Mouse (Mus musculus): ENCODE results near the gene Nfia. TPM values are rescaled to one million over a fixed set of nuclear protein-coding genes. Genes with fewer than 3 reads are reported as not detected.
A peak's percentile ranks its signal among the peaks of the same experiment; 100 is the strongest.

Gene Nfia
- polyA plus RNA-seq, 1 experiment from 2014 or later = 54.3 TPM

- 33% methylated on average over 4 of the region's 4 CpGs for WGBS
- Histone ChIP-seq H3K27me3 (ENCODE audit: control insufficient read depth, insufficient read depth, low read length) (no peaks in the 10 kb centered on the region), H3K27ac (replicated peaks in 1 of 2; ENCODE audit: control insufficient read depth in 1 of 2, insufficient read depth in 1 of 2, low read depth in 2 of 2, low read length in 2 of 2) (peak overlapping the region; percentile 77 to 88), H3K4me1 (ENCODE audit: control insufficient read depth in 2 of 2, insufficient read depth in 2 of 2, low read length in 2 of 2) (peaks cover 20 to 46% of the 10 kb centered on the region in 2 experiments), H3K36me3 (ENCODE audit: control insufficient read depth, insufficient read depth, low read length) (peaks cover 8% of the 10 kb centered on the region), H3K9ac (ENCODE audit: low read length) (no peak overlapping the region), H3K9me3 (ENCODE audit: control insufficient read depth, low read length) (no peaks in the 10 kb centered on the region), H3K4me3 (ENCODE audit: control insufficient read depth in 1 of 2, insufficient read depth in 1 of 2, low read depth in 1 of 2, low read length in 2 of 2) (no peak overlapping the region), H3K4me2 (ENCODE audit: low read length) (no peak overlapping the region)
- ATAC-seq (ENCODE audit: insufficient number of reproducible peaks, insufficient read depth, low FRiP score, low read depth) = peak; percentile 52; the same call in 1 of the 2 replicates
These were observed 336.1 kb downstream of the Nfia start for GRCm38 (mm10) chr4:98108676-98109016.

- Histone ChIP-seq H3K27me3 (ENCODE audit: control insufficient read depth, insufficient read depth, low read length) (no peaks in the 10 kb centered on the region), H3K36me3 (ENCODE audit: control insufficient read depth, insufficient read depth, low read length) (peaks cover 8% of the 10 kb centered on the region), H3K4me1 (ENCODE audit: control insufficient read depth in 2 of 2, insufficient read depth in 2 of 2, low read length in 2 of 2) (peaks cover 20 to 48% of the 10 kb centered on the region in 2 experiments), H3K4me2 (ENCODE audit: low read length) (no peak overlapping the region), H3K9me3 (ENCODE audit: control insufficient read depth, low read length) (no peaks in the 10 kb centered on the region), H3K4me3 (ENCODE audit: control insufficient read depth in 1 of 2, insufficient read depth in 1 of 2, low read depth in 1 of 2, low read length in 2 of 2) (no peak overlapping the region), H3K9ac (ENCODE audit: low read length) (peak overlapping the region; percentile 35; the same call in 1 of the 2 replicates), H3K27ac (replicated peaks in 1 of 2; ENCODE audit: control insufficient read depth in 1 of 2, insufficient read depth in 1 of 2, low read depth in 2 of 2, low read length in 2 of 2) (peak overlapping the region; percentile 77 to 88)
- 9% methylated on average over 7 of the region's 7 CpGs for WGBS
- peak; percentile 64; the same call in 1 of the 2 replicates for ATAC-seq (ENCODE audit: insufficient number of reproducible peaks, insufficient read depth, low FRiP score, low read depth)
These were observed 336.5 kb downstream of the Nfia start for GRCm38 (mm10) chr4:98109064-98109463.

GRCm38 (mm10) chr4:98109911-98110310, 337.4 kb downstream of the Nfia start:
- Histone ChIP-seq H3K36me3 (ENCODE audit: control insufficient read depth, insufficient read depth, low read length) (peaks cover 8% of the 10 kb centered on the region), H3K9ac (ENCODE audit: low read length) (no peak overlapping the region), H3K4me3 (ENCODE audit: control insufficient read depth in 1 of 2, insufficient read depth in 1 of 2, low read depth in 1 of 2, low read length in 2 of 2) (no peak overlapping the region), H3K27me3 (ENCODE audit: control insufficient read depth, insufficient read depth, low read length) (no peaks in the 10 kb centered on the region), H3K4me1 (ENCODE audit: control insufficient read depth in 2 of 2, insufficient read depth in 2 of 2, low read length in 2 of 2) (peaks cover 20 to 48% of the 10 kb centered on the region in 2 experiments), H3K9me3 (ENCODE audit: control insufficient read depth, low read length) (no peaks in the 10 kb centered on the region), H3K4me2 (ENCODE audit: low read length) (no peak overlapping the region), H3K27ac (replicated peaks in 1 of 2; ENCODE audit: control insufficient read depth in 1 of 2, insufficient read depth in 1 of 2, low read depth in 2 of 2, low read length in 2 of 2) (peak overlapping the region in 1 of 2 experiments; percentile 77; a peak in 2 of 4 replicates)
- no peak for ATAC-seq (ENCODE audit: insufficient number of reproducible peaks, insufficient read depth, low FRiP score, low read depth)
- 87% methylated on average over 4 of the region's 4 CpGs for WGBS

- Histone ChIP-seq H3K9me3 (ENCODE audit: control insufficient read depth, low read length) (no peaks in the 10 kb centered on the region), H3K9ac (ENCODE audit: low read length) (no peak overlapping the region), H3K27ac (replicated peaks in 1 of 2; ENCODE audit: control insufficient read depth in 1 of 2, insufficient read depth in 1 of 2, low read depth in 2 of 2, low read length in 2 of 2) (peak overlapping the region; percentile 48 to 66; a peak in 3 of 4 replicates), H3K4me3 (ENCODE audit: control insufficient read depth in 1 of 2, insufficient read depth in 1 of 2, low read depth in 1 of 2, low read length in 2 of 2) (no peak overlapping the region), H3K36me3 (ENCODE audit: control insufficient read depth, insufficient read depth, low read length) (peaks cover 8% of the 10 kb centered on the region), H3K4me2 (ENCODE audit: low read length) (peak overlapping the region; percentile 51), H3K4me1 (ENCODE audit: control insufficient read depth in 2 of 2, insufficient read depth in 2 of 2, low read length in 2 of 2) (peaks cover 4 to 16% of the 10 kb centered on the region in 2 experiments), H3K27me3 (ENCODE audit: control insufficient read depth, insufficient read depth, low read length) (no peaks in the 10 kb centered on the region)
- WGBS = 48% methylated on average over 10 of the region's 10 CpGs
- no peak for ATAC-seq (ENCODE audit: insufficient number of reproducible peaks, insufficient read depth, low FRiP score, low read depth)
These were observed 340.9 kb downstream of the Nfia start for GRCm38 (mm10) chr4:98113289-98114024.

- no peak for ATAC-seq (ENCODE audit: insufficient number of reproducible peaks, insufficient read depth, low FRiP score, low read depth)
- no peak overlapping the region for H3K4me2 ChIP-seq (ENCODE audit: low read length)
- no peak overlapping the region for H3K27ac ChIP-seq (replicated peaks in 1 of 2; ENCODE audit: control insufficient read depth in 1 of 2, insufficient read depth in 1 of 2, low read depth in 2 of 2, low read length in 2 of 2)
- peaks cover 8% of the 10 kb centered on the region for H3K36me3 ChIP-seq (ENCODE audit: control insufficient read depth, insufficient read depth, low read length)
- H3K9ac ChIP-seq (ENCODE audit: low read length) = no peak overlapping the region
- 57% methylated on average over 2 of the region's 2 CpGs for WGBS
- no peaks in the 10 kb centered on the region for H3K9me3 ChIP-seq (ENCODE audit: control insufficient read depth, low read length)
- peaks cover 0 to 12% of the 10 kb centered on the region in 2 experiments; a peak in 2 of 4 replicates for H3K4me1 ChIP-seq (ENCODE audit: control insufficient read depth in 2 of 2, insufficient read depth in 2 of 2, low read length in 2 of 2)
- H3K27me3 ChIP-seq (ENCODE audit: control insufficient read depth, insufficient read depth, low read length) = no peaks in the 10 kb centered on the region
- no peak overlapping the region for H3K4me3 ChIP-seq (ENCODE audit: control insufficient read depth in 1 of 2, insufficient read depth in 1 of 2, low read depth in 1 of 2, low read length in 2 of 2)
These were observed 342.4 kb downstream of the Nfia start for GRCm38 (mm10) chr4:98114966-98115365.

GRCm38 (mm10) chr4:98115401-98115800, 342.9 kb downstream of the Nfia start:
- ATAC-seq (ENCODE audit: insufficient number of reproducible peaks, insufficient read depth, low FRiP score, low read depth) = no peak
- no peaks in the 10 kb centered on the region for H3K9me3 ChIP-seq (ENCODE audit: control insufficient read depth, low read length)
- no peak overlapping the region for H3K27ac ChIP-seq (replicated peaks in 1 of 2; ENCODE audit: control insufficient read depth in 1 of 2, insufficient read depth in 1 of 2, low read depth in 2 of 2, low read length in 2 of 2)
- H3K27me3 ChIP-seq (ENCODE audit: control insufficient read depth, insufficient read depth, low read length) = no peaks in the 10 kb centered on the region
- 90% methylated on average over 4 of the region's 4 CpGs for WGBS
- H3K4me3 ChIP-seq (ENCODE audit: control insufficient read depth in 1 of 2, insufficient read depth in 1 of 2, low read depth in 1 of 2, low read length in 2 of 2) = no peak overlapping the region
- H3K9ac ChIP-seq (ENCODE audit: low read length) = no peak overlapping the region
- no peak overlapping the region for H3K4me2 ChIP-seq (ENCODE audit: low read length)
- peaks cover 8% of the 10 kb centered on the region for H3K36me3 ChIP-seq (ENCODE audit: control insufficient read depth, insufficient read depth, low read length)
- H3K4me1 ChIP-seq (ENCODE audit: control insufficient read depth in 2 of 2, insufficient read depth in 2 of 2, low read length in 2 of 2) = peaks cover 0 to 12% of the 10 kb centered on the region in 2 experiments; a peak in 2 of 4 replicates

- H3K27ac ChIP-seq (replicated peaks in 1 of 2; ENCODE audit: control insufficient read depth in 1 of 2, insufficient read depth in 1 of 2, low read depth in 2 of 2, low read length in 2 of 2) = no peak overlapping the region
- 95% methylated on average over 7 of the region's 7 CpGs for WGBS
- H3K4me2 ChIP-seq (ENCODE audit: low read length) = no peak overlapping the region
- no peaks in the 10 kb centered on the region for H3K27me3 ChIP-seq (ENCODE audit: control insufficient read depth, insufficient read depth, low read length)
- H3K4me1 ChIP-seq (ENCODE audit: control insufficient read depth in 2 of 2, insufficient read depth in 2 of 2, low read length in 2 of 2) = peaks cover 0 to 12% of the 10 kb centered on the region in 2 experiments; a peak in 2 of 4 replicates
- H3K36me3 ChIP-seq (ENCODE audit: control insufficient read depth, insufficient read depth, low read length) = peaks cover 7% of the 10 kb centered on the region
- H3K4me3 ChIP-seq (ENCODE audit: control insufficient read depth in 1 of 2, insufficient read depth in 1 of 2, low read depth in 1 of 2, low read length in 2 of 2) = no peak overlapping the region
- no peaks in the 10 kb centered on the region for H3K9me3 ChIP-seq (ENCODE audit: control insufficient read depth, low read length)
- H3K9ac ChIP-seq (ENCODE audit: low read length) = no peak overlapping the region
- no peak for ATAC-seq (ENCODE audit: insufficient number of reproducible peaks, insufficient read depth, low FRiP score, low read depth)
These were observed 343.5 kb downstream of the Nfia start for GRCm38 (mm10) chr4:98116046-98116445.

Measured in heart, embryonic 14.5 days (tissue).